Mouse (Mus musculus) colon, adult 2 months (tissue): ENCODE measurements around the gene Lmbrd1. TPM values are rescaled to one million over a fixed set of nuclear protein-coding genes. Genes with fewer than 3 reads are reported as not detected.

Source experiments
- polyA plus RNA-seq: library from polyadenylated mRNA; depleted of rRNA; stranded (reverse); fragments of >200 nt; gene quantifications from 2 replicates; pipeline ENCODE4 v1.2.3, GENCODE M21; 2012; rRNA removed

The Lmbrd1 gene
- 18.4 and 22.5 TPM in 2 replicates for polyA plus RNA-seq

DNA sequence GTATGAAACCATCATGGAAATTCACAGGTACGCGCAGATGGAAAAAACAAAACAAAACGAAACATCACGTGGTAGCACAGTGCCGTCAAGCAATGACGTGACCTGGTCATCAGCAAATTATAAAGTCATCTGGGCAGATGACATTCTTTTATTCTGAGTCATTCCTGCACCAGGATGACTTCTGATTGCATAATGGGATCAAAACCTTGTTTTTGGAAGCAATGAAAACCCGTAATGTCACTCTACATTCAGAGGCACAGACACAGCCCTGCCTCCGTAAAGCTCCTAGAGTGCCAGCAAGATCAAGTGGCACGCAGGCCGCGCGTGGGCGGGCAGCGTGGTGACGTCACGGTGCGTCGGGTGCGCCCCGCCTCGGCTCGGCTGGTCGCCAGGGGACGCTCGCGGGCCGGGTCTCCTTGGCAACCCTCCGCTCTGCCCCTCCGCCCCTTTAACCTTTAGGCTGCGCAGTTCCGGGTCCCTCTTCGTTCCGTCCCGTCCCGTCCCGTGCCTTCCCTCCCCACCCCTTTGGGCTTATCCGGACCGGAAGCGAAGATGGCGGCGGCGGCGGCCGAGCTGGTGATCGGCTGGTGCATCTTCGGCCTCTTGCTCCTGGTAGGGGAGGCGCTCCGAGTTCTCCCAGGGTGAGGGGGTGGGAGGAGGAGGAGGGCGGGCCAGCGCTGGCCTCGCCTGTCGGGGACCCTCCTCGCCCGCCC, at the start of gene Lmbrd1:
Gene Lmbrd1 (plus strand): TSS at position 426 of the 713 bp plus-strand sequence.

Other genes starting within 250 kb of the Lmbrd1 start
- gene Col19a1, start 91.2 kb upstream of the Lmbrd1 start, polyA plus RNA-seq: not detected in 2 replicates